Mouse (Mus musculus): Measurements from ENCODE around the gene Zranb2. TPM values are rescaled to one million over a fixed set of nuclear protein-coding genes. Genes with fewer than 3 reads are reported as not detected.

Zranb2 gene
- 100 to 1,000 TPM; 148 to 150 TPM for total RNA-seq (2021)

DNA sequence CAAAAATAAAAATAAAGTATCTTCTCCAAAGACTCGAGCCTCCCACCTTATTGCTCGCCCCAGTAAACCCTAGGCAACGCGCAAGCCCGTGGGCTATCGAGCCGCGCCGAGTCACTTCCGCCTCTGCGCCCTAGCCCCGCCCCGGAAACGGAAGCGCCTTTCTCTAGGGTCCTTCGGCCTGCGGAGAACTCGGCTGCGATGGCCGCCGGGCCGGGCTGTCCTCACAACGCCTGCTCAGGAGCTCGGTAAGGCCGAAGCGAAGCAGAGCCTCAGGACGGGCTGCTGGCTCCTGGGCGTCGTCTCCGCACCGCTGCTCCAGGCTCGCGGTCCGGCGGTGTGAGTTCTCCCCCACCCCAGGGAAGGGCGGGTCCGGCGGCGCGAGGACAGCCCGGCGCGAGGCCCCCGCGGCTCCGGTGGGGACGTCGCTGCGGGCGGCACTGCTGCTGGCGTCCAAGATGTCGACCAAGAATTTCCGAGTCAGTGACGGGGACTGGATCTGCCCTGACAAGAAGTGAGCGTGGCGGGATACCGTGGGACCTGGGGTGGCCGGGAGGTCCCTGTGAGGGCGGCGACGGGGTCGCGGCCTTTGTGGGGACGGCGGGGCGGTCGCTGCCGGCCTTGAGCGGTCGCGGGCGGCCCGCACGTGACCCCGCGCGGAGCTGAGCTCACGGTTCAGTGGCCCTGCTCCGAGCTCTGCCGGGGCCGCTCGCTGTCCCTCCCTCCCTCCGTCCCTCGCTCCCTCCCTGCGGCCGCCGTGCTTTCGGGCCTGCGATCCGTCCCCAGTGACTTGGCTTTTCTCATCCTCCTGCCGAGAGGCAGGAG lies at the start of gene Zranb2:
Gene Zranb2 (plus strand): TSS at position 197 of the 822 bp plus-strand sequence.
- intact Hi-C loops (cut with DNase I) = no loop called here
- peak; percentile 90 to 97 for DNase-seq (ENCODE audit: extremely low spot score in 1 of 2, low spot score in 2 of 2)

DNA sequence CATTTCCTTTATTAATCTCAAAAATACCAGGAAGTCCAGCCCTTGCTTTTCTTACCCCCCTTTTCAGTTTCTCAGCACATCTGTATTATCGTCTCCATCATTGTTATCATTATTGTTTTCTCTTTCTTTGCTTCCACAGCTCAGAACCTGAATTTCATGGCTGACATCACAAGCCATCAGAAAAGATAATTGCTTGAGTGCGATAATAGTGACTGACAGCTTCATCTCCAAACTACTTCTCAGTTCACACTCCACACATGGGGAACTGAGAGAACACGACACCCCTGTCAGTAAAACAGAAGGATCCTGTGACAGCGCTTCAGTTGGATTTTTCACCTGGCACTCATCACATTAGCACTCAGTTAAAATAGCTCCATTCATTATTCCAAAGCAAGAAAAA lies 41.9 kb upstream of the Zranb2 start:
- DNase-seq (ENCODE audit: extremely low spot score in 1 of 2, low spot score in 2 of 2) = no peak
- intact Hi-C loops (cut with DNase I) = no loop called here

DNA sequence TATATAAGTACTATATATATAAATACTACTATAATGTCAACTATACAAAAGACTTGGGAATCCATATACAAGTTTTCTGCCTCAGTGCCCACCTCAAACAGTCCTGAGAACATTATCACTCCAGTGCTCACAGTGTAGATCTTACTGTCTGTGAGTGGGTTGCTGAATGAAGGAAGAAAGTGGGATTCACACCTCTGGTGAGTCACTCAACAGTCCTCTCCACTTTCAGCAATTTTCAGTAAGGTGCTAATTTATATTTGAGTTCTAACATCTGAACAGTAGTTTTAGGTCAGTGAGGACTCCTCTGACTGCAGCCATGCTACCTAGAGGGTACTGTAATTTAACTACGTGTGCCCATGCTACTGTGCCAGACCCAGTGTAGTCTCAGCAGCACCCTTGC lies 31.7 kb upstream of the Zranb2 start:
- no peak for DNase-seq (ENCODE audit: extremely low spot score in 1 of 2, low spot score in 2 of 2)
- intact Hi-C loops (cut with DNase I) = no loop called here

DNA sequence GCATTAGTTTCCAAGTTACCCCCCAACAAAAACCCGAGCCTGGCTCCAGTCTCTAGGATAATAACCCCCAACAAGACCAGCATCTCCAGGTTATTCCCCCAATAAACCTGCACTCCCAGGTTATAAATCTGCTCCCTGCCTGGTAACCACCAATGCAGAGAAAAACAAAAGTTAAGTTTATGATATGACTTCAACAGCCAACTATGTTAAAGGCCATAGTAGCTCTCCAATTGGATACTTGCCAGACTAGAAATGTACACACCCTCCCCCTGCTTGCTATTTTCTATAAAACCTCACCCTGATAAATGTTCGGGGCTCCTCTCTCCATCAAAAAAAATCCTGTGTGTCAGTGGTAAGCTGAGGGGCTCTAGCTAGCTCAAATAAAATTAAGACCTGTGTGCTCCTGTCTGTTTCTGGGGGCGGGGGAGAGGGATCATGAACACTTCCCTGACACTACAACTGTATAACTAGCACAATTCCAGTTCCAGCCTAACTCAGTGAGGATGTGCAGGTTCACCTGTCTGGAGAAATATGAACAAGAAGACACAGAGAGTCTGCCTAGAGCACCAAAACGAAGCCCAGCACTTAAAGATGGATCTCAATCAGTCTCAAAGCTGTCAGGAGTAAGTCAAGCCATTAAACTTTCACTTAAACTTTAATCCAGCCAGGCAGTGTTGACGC lies 19.7 kb upstream of the Zranb2 start:
- DNase-seq (ENCODE audit: extremely low spot score in 1 of 2, low spot score in 2 of 2) = no peak
- intact Hi-C loops (cut with DNase I) = no loop called here

DNA sequence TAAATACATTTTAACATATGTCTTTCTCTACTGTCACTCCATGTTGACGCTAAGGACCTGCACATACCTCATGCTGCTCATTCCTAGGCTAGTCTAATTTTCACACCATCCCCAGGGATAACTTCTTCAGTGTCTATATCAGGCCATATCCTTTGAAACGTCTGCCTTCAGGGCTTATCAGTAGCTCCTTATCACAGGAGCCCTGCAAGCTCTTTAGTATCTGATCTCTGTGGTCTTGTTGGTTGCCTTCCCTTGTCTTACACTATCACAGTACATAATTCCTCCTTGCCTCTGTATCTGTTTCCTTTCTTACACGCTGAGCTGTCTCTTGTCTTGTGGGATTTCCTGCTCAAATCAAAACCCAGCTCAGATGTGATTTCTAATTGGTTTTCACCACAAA lies 17.5 kb upstream of the Zranb2 start:
- intact Hi-C loops (cut with DNase I) = no loop called here

DNA sequence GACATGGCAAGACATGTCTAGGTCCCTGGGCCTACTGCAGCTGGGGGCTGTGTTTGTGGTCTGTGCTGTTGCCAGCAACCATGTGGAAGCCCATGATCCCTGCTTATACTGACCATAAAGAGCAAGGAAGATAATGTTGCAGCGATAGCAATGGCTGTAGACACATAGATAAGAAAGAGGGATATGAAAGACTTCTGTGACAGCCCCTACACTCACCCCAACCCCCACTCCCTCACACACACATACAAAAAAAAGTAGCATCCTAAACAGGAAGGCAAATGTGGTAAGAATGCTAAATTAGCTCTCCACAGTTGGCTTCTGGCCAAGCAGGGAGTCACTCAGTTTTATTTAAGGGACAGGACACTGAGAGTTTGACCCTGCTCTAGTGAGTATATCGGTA lies 16.0 kb upstream of the Zranb2 start:
- intact Hi-C loops (cut with DNase I) = no loop called here
- peak in 1 of 2 experiments; percentile 28 for DNase-seq (ENCODE audit: extremely low spot score in 1 of 2, low spot score in 2 of 2)

More for the DNA sequence above, 17.5 kb upstream of the Zranb2 start:
- no peak for DNase-seq (ENCODE audit: extremely low spot score in 1 of 2, low spot score in 2 of 2)

DNA sequence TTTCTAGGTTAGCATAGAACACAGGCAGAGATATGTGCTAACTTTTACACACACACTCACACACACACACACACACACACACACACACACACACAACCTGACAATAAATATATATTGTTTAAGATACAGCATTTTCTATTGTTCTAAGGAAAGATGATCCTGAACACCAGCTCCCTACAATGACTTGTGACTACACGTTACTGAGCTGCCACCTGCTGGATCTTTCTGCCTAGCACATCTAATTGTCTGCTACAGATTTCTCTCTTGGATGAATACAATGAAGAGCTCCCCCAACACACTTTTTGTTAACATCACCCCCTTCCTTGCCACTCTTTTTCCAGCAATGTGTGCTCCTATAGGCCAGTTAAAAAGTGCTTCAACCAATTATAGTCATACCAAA lies 13.5 kb upstream of the Zranb2 start:
- intact Hi-C loops (cut with DNase I) = loop anchor here (5.0 kb wide), 1 partner anchor 958 kb away; the partner anchor contains the start of gene Negr1
- DNase-seq (ENCODE audit: extremely low spot score in 1 of 2, low spot score in 2 of 2) = peak; percentile 62 to 73

DNA sequence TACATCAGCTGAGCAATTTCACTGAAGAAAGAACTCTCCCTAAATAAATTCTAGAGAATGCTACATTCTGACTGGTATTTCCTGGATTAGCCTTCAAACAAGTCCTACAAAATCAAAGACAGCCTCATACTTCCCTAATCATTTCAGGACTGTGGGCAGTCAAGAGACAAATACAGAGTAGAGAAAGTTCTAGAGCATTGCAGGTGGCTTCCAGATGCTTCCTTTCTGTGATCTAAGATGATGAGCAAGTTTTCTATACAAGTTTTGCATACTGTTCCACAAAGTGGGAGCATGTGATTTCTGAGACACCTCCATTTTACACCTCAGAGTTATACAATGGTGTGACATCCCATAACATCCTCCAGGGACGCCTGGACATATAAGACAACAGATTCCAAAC lies 10.1 kb upstream of the Zranb2 start:
- intact Hi-C loops (cut with DNase I) = loop anchor here (5.0 kb wide), 1 partner anchor 962 kb away; the partner anchor contains the start of gene Negr1
- no peak for DNase-seq (ENCODE audit: extremely low spot score in 1 of 2, low spot score in 2 of 2)

DNA sequence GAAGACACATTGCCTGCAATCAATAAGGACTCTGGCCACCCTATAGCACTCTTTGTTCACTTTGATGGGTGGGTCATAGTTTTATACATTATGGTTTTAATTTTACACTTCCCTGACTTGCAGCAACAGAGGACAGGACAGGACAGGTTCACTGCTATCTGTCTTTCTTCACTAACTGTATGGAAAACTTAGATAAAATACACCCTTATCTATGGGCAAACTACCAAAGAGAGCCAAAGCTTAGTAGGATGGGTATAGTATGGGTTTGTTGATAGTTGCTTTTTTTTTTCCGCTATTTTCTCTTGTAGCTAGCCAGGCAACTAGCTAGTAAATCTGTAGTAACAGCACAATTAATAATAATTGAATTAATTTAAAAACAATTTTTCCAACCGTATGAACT lies 2.4 kb upstream of the Zranb2 start:
- no peak for DNase-seq (ENCODE audit: extremely low spot score in 1 of 2, low spot score in 2 of 2)
- intact Hi-C loops (cut with DNase I) = no loop called here

DNA sequence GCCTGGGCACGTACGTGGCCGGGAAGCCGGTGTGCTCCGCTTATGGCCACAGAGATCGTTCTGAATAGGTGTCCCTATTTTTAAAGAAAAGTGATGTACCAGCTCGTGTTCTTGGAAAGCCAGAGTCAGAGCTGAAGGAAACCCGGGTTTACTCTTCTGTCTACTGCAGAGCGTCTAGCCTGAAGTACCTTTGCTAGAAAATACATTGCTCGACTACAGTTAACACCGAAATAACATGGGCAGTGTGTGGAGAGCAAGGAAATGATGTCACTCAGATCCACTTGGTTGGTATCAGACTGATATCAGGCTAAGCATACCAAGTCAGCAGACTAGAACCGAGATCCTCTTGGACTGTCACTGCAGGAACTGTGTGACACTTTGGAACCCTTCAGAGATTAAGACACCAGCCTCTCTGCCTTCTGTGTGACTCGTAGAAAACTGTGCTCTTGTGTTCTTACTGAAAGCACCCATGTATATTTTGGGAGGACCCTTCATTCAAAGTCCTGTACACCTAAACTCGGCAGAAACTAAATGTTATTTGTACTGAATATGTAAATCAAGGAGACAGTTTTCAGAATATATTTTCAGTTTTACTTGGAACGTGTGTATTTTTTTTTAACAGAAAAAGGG lies 941 bp downstream of the Zranb2 start:
- no peak for DNase-seq (ENCODE audit: extremely low spot score in 1 of 2, low spot score in 2 of 2)
- intact Hi-C loops (cut with DNase I) = no loop called here

DNA sequence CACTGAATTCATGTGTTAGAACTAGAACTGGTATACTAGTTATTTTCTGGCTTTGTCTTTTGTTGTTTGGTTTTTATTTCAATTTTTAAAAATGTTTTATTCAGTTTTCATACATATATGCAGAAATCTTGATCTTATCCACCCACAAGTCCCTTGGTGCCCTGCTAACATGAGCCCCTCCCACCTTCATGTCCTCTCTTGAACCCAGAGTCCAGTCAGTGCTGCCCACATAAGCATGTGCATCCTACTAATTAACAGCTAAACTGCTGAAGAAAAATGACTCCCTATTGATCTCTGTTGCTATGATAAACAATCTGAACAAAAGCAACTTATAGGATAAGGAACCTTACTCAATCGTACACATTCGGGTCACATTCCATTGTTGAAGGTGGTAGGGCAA lies 15.4 kb downstream of the Zranb2 start:
- intact Hi-C loops (cut with DNase I) = loop anchor here (5.0 kb wide), 1 partner anchor 473 kb away; no protein-coding TSS in a partner anchor
- no peak for DNase-seq (ENCODE audit: extremely low spot score in 1 of 2, low spot score in 2 of 2)

DNA sequence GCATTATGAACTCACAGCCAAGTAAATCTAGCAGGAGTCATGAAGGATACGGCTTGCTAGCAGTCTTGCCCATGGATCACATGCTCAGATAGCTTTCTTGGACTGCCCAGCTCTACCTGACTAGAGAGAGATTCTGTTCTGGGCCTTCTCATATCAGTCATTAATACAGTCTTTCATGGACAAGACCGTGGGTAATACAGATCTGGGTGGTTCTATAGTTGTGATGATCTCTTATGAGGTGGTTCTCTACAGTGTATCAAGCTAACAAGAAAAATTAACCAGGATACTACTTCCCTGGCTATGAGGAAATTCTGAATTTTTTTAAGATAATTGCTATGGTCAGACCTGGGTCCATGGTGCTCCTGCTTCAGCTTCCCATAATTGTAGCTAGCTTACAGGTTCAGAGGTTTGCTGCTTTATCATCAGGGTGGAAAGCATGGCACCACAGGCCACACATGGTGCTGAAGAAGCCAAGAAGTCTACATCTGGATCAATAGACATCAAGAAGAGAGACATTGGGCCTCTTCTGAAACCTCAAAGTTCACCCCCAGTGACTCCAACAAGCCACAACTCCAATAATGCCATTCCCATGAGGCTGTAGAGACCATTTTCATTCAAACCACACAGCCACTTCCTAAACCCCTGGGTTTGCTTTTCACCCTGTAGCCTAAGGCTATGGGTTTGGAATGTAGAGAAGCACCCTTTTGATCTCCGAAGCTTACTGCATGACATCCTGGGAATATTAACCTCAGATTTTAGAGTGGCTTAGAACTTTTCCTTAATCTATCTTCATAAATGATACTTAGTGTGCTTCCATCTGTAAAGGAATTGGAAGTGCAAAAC lies 16.0 kb downstream of the Zranb2 start:
- no peak for DNase-seq (ENCODE audit: extremely low spot score in 1 of 2, low spot score in 2 of 2)
- intact Hi-C loops (cut with DNase I) = loop anchor here (5.0 kb wide), 1 partner anchor 472 kb away; no protein-coding TSS in a partner anchor

DNA sequence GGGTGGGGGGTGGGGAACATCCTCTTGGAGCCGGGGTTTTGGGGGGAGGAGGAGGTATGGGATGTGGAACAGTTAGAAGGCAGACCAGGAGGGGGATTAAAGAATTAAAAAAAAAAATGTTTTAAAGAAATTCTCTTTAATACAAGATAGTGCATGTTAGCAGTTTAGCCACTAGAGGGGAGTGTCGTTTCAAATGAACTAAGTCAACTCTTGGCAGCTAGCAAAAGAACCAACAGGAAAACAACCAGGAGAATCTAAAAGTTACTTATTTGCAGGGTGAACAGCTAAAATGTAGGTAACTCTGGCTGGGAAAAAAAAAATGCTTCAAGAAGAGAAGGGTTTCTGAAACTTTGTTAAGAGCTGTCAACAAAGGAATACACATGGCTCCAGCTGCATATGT lies 31.2 kb downstream of the Zranb2 start:
- peak; percentile 25 to 36 for DNase-seq (ENCODE audit: extremely low spot score in 1 of 2, low spot score in 2 of 2)
- intact Hi-C loops (cut with DNase I) = loop anchor here (2.0 kb wide), 1 partner anchor 152 kb away; no protein-coding TSS in a partner anchor

DNA sequence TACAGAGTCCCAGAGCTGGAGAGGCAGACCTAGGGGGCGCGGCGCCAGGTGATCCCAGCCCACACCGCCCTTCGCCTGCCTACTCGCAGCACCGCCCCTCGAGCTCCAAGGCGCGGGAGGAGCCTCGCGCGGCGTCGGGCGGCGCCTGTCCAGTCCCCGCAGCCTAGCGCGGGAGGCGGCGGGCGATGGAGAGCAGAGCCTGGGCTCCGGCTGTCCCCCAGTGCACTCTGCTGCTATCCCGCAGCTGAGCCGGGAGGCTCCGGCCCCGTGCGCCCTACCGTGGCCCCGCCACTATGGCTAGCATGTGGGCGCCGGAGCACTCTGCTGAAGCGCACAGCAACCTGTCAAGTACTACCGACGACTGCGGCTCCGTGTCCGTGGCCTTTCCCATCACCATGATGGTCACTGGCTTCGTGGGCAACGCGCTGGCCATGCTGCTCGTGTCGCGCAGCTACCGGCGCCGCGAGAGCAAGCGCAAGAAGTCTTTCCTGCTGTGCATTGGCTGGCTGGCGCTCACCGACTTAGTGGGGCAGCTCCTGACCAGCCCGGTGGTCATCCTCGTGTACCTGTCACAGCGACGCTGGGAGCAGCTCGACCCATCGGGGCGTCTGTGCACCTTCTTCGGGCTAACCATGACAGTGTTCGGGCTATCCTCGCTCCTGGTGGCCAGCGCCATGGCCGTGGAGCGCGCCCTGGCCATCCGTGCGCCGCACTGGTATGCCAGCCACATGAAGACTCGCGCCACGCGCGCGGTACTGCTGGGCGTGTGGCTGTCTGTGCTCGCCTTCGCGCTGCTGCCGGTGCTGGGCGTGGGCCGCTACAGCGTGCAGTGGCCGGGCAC lies 33.0 kb downstream of the Zranb2 start, which contains the start of gene Ptger3:
Gene Ptger3 (plus strand): TSS at position 168 of the 841 bp plus-strand sequence.
- intact Hi-C loops (cut with DNase I) = no loop called here
- DNase-seq (ENCODE audit: extremely low spot score in 1 of 2, low spot score in 2 of 2) = peak; percentile 7 to 65

DNA sequence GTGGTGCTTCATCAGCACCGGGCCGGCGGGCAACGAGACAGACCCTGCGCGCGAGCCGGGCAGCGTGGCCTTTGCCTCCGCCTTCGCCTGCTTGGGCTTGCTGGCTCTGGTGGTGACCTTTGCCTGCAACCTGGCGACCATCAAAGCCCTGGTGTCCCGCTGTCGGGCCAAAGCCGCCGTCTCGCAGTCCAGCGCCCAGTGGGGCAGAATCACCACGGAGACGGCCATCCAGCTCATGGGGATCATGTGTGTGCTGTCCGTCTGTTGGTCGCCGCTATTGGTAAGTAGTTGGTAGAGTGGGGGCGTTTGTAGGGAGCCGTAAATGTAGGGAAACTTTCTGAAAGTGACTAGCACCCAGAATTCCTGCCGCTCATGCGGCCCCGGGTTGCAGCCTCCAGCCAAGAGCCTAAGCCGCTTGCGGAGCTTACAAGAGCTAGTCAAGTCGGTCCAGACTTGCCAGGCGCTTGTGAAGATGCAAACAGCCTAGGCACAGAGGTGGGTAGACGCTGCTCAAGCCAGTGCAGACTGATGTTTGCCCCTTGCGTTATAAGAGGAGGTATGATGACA lies 33.7 kb downstream of the Zranb2 start:
- intact Hi-C loops (cut with DNase I) = no loop called here
- DNase-seq (ENCODE audit: extremely low spot score in 1 of 2, low spot score in 2 of 2) = peak; percentile 5 to 25

DNA sequence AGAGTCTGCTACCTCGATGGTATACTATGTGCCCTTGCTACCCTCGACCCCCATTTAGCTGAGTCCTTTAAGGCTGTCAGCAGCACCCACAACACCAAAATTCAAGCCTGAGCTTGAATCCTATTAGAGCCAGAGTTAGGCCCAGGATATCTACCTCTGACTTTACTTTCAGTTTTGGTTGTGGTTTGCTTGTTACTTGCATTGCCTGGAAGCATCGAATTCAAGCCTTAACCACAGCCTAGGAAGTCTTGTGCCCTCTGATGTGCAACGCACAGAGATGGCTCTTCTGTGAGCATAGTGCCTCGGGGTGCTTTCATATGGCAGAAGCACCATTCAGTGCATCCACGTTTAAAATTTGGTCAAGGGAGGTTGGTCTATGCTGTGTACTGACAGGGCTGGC lies 38.1 kb downstream of the Zranb2 start:
- intact Hi-C loops (cut with DNase I) = no loop called here
- no peak for DNase-seq (ENCODE audit: extremely low spot score in 1 of 2, low spot score in 2 of 2)

Data from left cerebral cortex, postnatal 10 days (tissue).